Mouse (Mus musculus) erythroblast, embryonic 14.5 days (primary cell): ENCODE results near the gene Myo1d.

ENCODE experiments used
- GATA1 ChIP-seq: IDR thresholded peaks from 2 replicates; pipeline ENCODE4 v1.6.1; 2012; ENCODE audit warnings: low read length, inconsistent platforms, mixed read lengths
- TAL1 ChIP-seq: IDR thresholded peaks from 3 replicates; pipeline ENCODE4 v1.6.1; 2012; ENCODE audit warnings: low read length, inconsistent platforms, mixed read lengths

DNA sequence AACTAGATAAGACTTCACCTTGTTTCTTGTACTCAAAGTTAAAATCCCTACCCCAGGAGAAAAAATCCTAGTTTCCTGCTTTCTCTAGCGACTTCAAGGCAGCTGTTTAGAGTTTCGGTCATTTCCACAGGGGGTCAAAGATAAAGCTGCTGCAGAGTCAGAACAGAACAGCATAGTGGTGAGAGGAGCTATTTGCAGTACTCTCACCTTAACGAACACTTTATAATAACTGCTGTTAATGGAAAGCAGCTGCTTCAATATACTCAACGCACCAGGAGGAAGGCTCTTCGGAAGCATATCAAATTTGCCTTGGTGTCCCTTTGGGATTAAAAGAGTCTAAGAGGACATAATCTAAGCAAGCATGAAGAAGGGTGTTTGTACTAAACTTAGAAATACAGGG lies 190.4 kb downstream of the Myo1d start:
- TF ChIP-seq TAL1 (no peak), GATA1 (no peak)
